ENCODE assay signal across 8 mouse cellular contexts in the genomic region with DNA sequence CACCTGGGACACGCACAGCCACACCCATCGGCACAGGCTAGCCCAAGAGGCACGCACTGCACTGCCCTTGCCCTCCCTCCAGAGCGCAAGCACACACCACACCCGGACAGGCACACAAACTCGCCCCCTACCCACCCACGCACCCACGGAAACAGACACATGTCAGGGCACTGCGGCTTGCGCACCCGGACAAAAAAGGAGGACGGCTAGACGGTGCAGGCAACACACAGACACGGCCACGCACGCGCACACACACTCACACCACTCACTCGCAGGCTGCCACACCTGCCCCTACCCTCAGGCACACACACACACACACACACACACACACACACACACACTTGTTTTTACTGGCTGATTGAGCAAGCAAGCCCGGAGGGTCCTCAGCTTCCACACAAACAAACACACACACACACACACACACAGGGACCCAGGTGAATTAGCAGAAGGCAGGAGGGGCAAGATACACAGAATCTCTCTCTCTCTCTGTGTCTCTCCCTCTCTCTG. TPM values are rescaled to one million over a fixed set of nuclear protein-coding genes. Genes with fewer than 3 reads are reported as not detected.
DNase-seq lines count a peak whose midpoint lies in the region; TF ChIP-seq lines count a peak whose summit lies in the region.
"Not testable (repeated sequence)": the region's sequence is repeated elsewhere in the genome, so short reads cannot be mapped to it uniquely, and the experiment has no call there.

No protein-coding gene starts in this region.

- H3K4me1 ChIP-seq in E14TG2a.4 (replicated peaks; ENCODE audit: low read depth, low read length); lung, adult 2 months (ENCODE audit: control insufficient read depth, insufficient read depth, low read length): not testable (repeated sequence)

- TF ChIP-seq CTCF in E14TG2a.4 (conservative IDR thresholded peaks at IDR 0.05; ENCODE audit: low read length); gastrocnemius, adult 2 months (IDR thresholded peaks at IDR 0.05); lung, adult 2 months (IDR thresholded peaks at IDR 0.05; ENCODE audit: insufficient read depth, low read length): not testable (repeated sequence)

- not testable (repeated sequence) for H3K27me3 ChIP-seq in E14TG2a.4 (ENCODE audit: insufficient read depth, low read length)

- H3K27ac ChIP-seq in gastrocnemius, adult 2 months, result not testable (repeated sequence)

- not testable (repeated sequence) for H3K9me3 ChIP-seq in E14TG2a.4 (ENCODE audit: low read length)

- not testable (repeated sequence) for H3K36me3 ChIP-seq in E14TG2a.4 (ENCODE audit: insufficient read depth, low read length)

- DNase-seq in cerebellum, adult 9-10 months, result peak; percentile 34
- peak; percentile 10 for DNase-seq in gastrocnemius, adult 2 months
- DNase-seq in heart, postnatal 25 days (ENCODE audit: low spot score), result peak; percentile 49
- DNase-seq in layer of hippocampus, adult 11-12 months (ENCODE audit: low spot score), result peak; percentile 34
- DNase-seq in lung, adult 2 months, result peak; percentile 8
- DNase-seq in right cerebral cortex, postnatal 4 days, result peak; percentile 2
- DNase-seq in urinary bladder, adult 2 months (ENCODE audit: low spot score), result peak; percentile 24

- intact Hi-C loops in gastrocnemius, adult 2 months (cut with DNase I); heart, postnatal 25 days (cut with DNase I): not testable (repeated sequence)

- not testable (repeated sequence) for TF ChIP-seq POLR2A in lung, adult 2 months (IDR thresholded peaks at IDR 0.05; ENCODE audit: borderline replicate concordance, extremely low read depth, low read depth, low read length)

- H3K4me3 ChIP-seq in E14TG2a.4 (replicated peaks; ENCODE audit: low read length), result 0 out of 2 replicates have a peak overlapping the region, but pooled peaks have one; percentile 30
- H3K4me3 ChIP-seq in gastrocnemius, adult 2 months; lung, adult 2 months (replicated peaks; ENCODE audit: extremely low read depth, low read depth, low read length): not testable (repeated sequence)

- WGBS in lung, adult 2 months, result 64% methylated on average over 17 of the region's 19 CpGs

RNA-seq across cellular contexts. Expression of a gene that starts 53.0 kb away (rescaled TPM):
- total RNA-seq in gastrocnemius, adult 2 months (2021), result 10 to 100 TPM; 15.2 to 44.8 TPM
- 1 to 10 TPM; 6.4 to 7.7 TPM for total RNA-seq in heart, postnatal 25 days (2021)
- polyA plus RNA-seq in lung, adult 2 months (2012; rRNA removed), result 5.0 and 8.0 TPM in 2 replicates
- polyA plus RNA-seq in urinary bladder, adult 2 months (2012; rRNA removed), result 20.1 and 21.4 TPM in 2 replicates
